Mouse (Mus musculus): ENCODE results near the gene Spcs2. TPM values are rescaled to one million over a fixed set of nuclear protein-coding genes. Genes with fewer than 3 reads are reported as not detected.

The Spcs2 gene
- polyA plus RNA-seq, 1 experiment from 2014 or later, result 189 TPM

DNA sequence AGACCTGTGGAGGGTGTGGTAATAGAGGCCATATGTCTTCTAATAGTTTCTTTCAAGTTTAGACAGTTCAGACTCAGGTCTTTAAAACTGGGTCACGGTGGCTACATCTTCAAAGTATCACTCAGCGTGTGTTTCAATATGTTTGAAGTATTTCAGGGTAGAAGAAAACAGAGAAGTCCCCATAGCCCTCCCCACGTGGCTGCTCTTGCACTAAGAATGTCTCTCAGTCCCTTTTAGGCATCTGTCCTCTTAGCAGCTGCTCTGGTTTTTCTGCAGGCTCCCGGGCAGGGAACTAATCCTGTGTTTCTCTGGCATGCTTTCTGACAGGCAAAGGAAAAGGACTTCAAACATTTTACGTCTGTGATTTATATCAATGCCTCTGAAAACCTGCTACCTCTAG lies 12.6 kb upstream of the Spcs2 start:
- WGBS (ENCODE audit: insufficient replicate concordance), result 47% methylated on average over 5 of the region's 5 CpGs

DNA sequence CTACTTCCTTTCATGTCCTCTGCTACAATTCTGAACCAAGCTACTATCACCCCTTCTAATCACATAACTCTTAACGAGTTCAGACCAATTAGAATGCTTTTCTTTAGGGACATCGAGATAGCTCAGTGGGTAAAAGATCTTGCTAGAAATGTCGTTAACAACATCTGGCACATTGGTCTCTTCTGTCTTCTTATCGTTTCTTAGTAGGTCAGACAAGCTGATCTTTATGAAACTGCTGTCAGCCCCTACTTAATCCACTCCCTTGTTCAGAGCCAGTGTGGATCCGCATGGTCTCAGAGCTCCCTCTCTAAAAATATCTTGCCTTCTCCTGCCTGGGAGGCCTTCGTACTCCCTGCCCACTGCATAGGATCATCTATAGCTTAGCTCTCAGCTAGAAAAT lies 10.7 kb upstream of the Spcs2 start:
- 50% methylated on average over 6 of the region's 6 CpGs for WGBS (ENCODE audit: insufficient replicate concordance)
- Histone ChIP-seq H3K27me3 (ENCODE audit: control insufficient read depth, insufficient read depth, low read depth, low read length) (no peaks in the 10 kb centered on the region), H3K27ac (ENCODE audit: low read length) (no peak overlapping the region), H3K4me1 (ENCODE audit: control insufficient read depth, low read depth, low read length) (no peaks in the 10 kb centered on the region), H3K4me3 (ENCODE audit: low read depth, low read length) (no peak overlapping the region), H3K9ac (ENCODE audit: low read depth, low read length) (no peak overlapping the region), H3K36me3 (ENCODE audit: control insufficient read depth, insufficient read depth) (no peaks in the 10 kb centered on the region), H3K4me2 (ENCODE audit: low read depth, low read length) (no peak overlapping the region), H3K9me3 (replicated peaks; ENCODE audit: control insufficient read depth, low read length) (no peaks in the 10 kb centered on the region)
- ATAC-seq (ENCODE audit: low read depth), result no peak

More for the DNA sequence above, 12.6 kb upstream of the Spcs2 start:
- ATAC-seq (ENCODE audit: low read depth), result no peak
- Histone ChIP-seq H3K4me3 (ENCODE audit: low read depth, low read length) (no peak overlapping the region), H3K36me3 (ENCODE audit: control insufficient read depth, insufficient read depth) (no peaks in the 10 kb centered on the region), H3K27ac (ENCODE audit: low read length) (no peak overlapping the region), H3K4me1 (ENCODE audit: control insufficient read depth, low read depth, low read length) (no peaks in the 10 kb centered on the region), H3K4me2 (ENCODE audit: low read depth, low read length) (no peak overlapping the region), H3K9me3 (replicated peaks; ENCODE audit: control insufficient read depth, low read length) (no peaks in the 10 kb centered on the region), H3K27me3 (ENCODE audit: control insufficient read depth, insufficient read depth, low read depth, low read length) (no peaks in the 10 kb centered on the region), H3K9ac (ENCODE audit: low read depth, low read length) (no peak overlapping the region)

DNA sequence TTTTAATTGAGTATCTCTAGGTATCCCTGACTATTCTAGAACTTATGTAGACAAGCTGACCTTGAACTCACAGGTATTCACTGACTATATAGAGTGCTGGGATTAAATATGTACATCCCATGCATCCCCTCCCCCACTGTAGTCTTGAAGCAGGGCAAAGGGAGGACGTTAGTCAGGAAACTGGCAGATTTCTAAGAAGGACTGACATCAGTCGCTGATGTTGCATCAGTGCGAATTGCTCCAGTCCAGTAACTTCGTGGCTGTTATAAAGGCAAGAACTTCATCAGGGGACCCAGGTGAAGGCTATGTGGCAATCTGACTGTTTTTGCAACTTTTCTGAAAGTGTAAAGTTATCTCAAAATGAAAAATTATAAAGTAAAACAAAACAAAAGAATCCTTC lies 6.0 kb upstream of the Spcs2 start:
- Histone ChIP-seq H3K4me1 (ENCODE audit: control insufficient read depth, low read depth, low read length) (no peaks in the 10 kb centered on the region), H3K27ac (ENCODE audit: low read length) (no peak overlapping the region), H3K4me2 (ENCODE audit: low read depth, low read length) (no peak overlapping the region), H3K9ac (ENCODE audit: low read depth, low read length) (no peak overlapping the region), H3K36me3 (ENCODE audit: control insufficient read depth, insufficient read depth) (no peaks in the 10 kb centered on the region), H3K4me3 (ENCODE audit: low read depth, low read length) (no peak overlapping the region), H3K9me3 (replicated peaks; ENCODE audit: control insufficient read depth, low read length) (no peaks in the 10 kb centered on the region), H3K27me3 (ENCODE audit: control insufficient read depth, insufficient read depth, low read depth, low read length) (no peaks in the 10 kb centered on the region)
- ATAC-seq (ENCODE audit: low read depth), result no peak
- 36% methylated on average over 4 of the region's 4 CpGs for WGBS (ENCODE audit: insufficient replicate concordance)

DNA sequence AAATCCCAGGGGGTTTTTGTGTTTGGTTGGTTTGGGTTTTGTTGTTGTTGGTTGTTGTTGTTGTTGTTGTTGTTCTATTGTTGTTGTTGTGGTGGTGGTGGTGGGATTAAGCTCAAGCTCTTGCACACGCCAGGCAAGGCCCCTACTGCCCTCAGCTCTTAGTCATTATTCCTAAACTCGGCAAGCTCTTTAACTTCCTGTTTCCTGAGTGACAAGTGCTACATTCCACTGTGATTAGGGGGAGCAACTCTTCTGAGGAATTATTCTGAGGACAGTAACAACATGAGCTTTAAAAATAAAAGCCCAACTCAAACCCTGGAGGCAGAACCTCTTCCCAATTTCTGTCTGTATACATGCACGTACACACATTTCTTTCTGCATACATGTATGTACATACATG lies 2.0 kb upstream of the Spcs2 start:
- H3K9ac ChIP-seq (ENCODE audit: low read depth, low read length), result no peak overlapping the region
- H3K36me3 ChIP-seq (ENCODE audit: control insufficient read depth, insufficient read depth), result no peaks in the 10 kb centered on the region
- H3K27me3 ChIP-seq (ENCODE audit: control insufficient read depth, insufficient read depth, low read depth, low read length), result no peaks in the 10 kb centered on the region; the same call in 1 of the 2 replicates
- H3K9me3 ChIP-seq (replicated peaks; ENCODE audit: control insufficient read depth, low read length), result no peaks in the 10 kb centered on the region
- no peak overlapping the region for H3K4me3 ChIP-seq (ENCODE audit: low read depth, low read length)
- H3K4me2 ChIP-seq (ENCODE audit: low read depth, low read length), result no peak overlapping the region
- no peak overlapping the region for H3K27ac ChIP-seq (ENCODE audit: low read length)
- WGBS (ENCODE audit: insufficient replicate concordance), result 37% methylated on average over 3 of the region's 3 CpGs
- no peaks in the 10 kb centered on the region for H3K4me1 ChIP-seq (ENCODE audit: control insufficient read depth, low read depth, low read length)
- no peak for ATAC-seq (ENCODE audit: low read depth)

DNA sequence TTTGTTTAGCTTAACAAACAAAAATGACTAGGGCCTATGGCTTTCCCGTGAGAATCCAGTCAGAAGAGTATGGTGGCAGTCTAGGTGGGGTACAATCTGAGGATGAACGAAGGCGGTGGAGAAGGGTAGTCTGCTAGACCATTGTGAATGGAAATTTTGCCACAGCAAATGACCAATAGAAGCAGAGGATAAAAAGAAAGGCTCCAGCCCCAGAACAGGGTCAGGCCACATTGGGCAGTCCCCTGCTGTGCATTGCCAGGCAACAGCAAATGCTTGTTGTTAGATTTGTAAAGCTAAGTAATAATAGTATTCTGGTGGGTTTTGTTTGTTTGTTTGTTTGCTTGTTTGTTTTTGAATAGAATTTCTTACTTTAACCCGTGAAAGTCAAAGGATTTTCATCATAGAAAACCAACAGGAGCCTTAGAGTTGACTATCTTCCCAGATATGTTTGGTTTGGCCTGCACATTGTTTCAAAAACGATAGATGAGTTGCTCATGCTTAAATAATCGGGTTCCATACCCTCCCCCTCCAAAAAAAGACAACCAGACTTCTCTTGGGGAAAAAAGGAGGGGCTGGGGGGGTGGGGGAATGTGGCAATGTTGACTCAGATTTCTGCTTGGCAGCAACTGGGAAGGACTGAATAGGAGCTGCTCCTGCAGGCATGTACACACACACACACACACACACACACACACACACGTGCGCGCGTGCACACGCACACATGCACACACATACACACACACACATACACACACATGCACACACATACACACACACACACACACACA lies 1.2 kb upstream of the Spcs2 start:
- Histone ChIP-seq H3K27me3 (ENCODE audit: control insufficient read depth, insufficient read depth, low read depth, low read length) (no peaks in the 10 kb centered on the region; the same call in 1 of the 2 replicates), H3K9me3 (replicated peaks; ENCODE audit: control insufficient read depth, low read length) (no peaks in the 10 kb centered on the region), H3K4me3 (ENCODE audit: low read depth, low read length) (no peak overlapping the region), H3K4me2 (ENCODE audit: low read depth, low read length) (no peak overlapping the region), H3K36me3 (ENCODE audit: control insufficient read depth, insufficient read depth) (no peaks in the 10 kb centered on the region), H3K9ac (ENCODE audit: low read depth, low read length) (no peak overlapping the region), H3K4me1 (ENCODE audit: control insufficient read depth, low read depth, low read length) (no peaks in the 10 kb centered on the region), H3K27ac (ENCODE audit: low read length) (no peak overlapping the region)
- WGBS (ENCODE audit: insufficient replicate concordance), result 57% methylated on average over 11 of the region's 11 CpGs
- 0 out of 2 replicates have a peak, but pooled peaks have one; percentile 13 for ATAC-seq (ENCODE audit: low read depth)

DNA sequence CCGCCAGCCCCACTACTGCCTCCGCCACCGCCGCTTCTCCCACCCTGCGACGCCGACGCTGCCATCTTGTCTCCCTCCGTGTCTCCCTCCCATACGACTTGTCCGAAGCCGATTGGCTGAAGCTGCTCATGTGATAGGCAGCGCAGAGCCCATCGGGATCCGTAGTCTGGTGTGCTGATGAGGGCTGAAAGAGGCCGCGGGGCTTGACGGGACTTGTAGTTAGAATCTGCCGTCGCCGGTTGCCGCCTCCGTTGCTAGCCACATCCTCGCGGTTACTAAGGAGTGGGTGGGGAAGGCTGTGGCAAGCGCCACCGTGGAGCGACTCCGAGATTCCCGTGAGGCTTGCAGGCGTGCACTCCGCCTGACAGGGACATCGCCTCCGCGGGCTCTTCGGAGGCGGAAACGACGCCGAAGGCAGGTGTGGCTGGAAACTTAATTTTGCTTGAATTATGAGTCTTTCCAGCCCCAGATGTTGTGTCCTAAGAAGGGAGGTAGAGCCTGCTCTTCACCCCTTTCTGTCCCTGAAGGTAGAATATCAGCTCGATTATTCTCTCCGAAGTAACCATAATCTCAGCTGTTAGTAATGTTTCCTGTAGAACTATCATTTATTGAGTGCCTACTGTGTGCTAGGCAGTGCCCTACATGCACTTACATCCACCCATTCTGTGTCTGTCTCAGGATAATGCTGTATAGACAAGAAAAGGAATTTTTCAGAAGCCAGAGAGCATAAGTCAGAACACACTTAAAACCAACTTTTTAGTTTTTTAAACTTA lies 4.3 kb downstream of the Spcs2 start, which contains the start of gene Xrra1:
Gene Xrra1 (plus strand): TSS at position 304 of the 773 bp plus-strand sequence.
- peak within 1 kb of the TSS; percentile 85 for H3K4me3 ChIP-seq (ENCODE audit: low read depth, low read length)
- peaks cover 6% of the 10 kb centered on the region for H3K36me3 ChIP-seq (ENCODE audit: control insufficient read depth, insufficient read depth)
- ATAC-seq (ENCODE audit: low read depth), result peak; percentile 99
- peak within 1 kb of the TSS; percentile 91 for H3K9ac ChIP-seq (ENCODE audit: low read depth, low read length)
- H3K4me1 ChIP-seq (ENCODE audit: control insufficient read depth, low read depth, low read length), result peaks cover 21% of the 10 kb centered on the region
- peak within 1 kb of the TSS; percentile 93 for H3K4me2 ChIP-seq (ENCODE audit: low read depth, low read length)
- WGBS (ENCODE audit: insufficient replicate concordance), result under 1% methylated on average over 42 of the region's 42 CpGs
- H3K27me3 ChIP-seq (ENCODE audit: control insufficient read depth, insufficient read depth, low read depth, low read length), result no peaks in the 10 kb centered on the region; the same call in 1 of the 2 replicates
- H3K9me3 ChIP-seq (replicated peaks; ENCODE audit: control insufficient read depth, low read length), result no peaks in the 10 kb centered on the region
- H3K27ac ChIP-seq (ENCODE audit: low read length), result peak within 1 kb of the TSS; percentile 68

DNA sequence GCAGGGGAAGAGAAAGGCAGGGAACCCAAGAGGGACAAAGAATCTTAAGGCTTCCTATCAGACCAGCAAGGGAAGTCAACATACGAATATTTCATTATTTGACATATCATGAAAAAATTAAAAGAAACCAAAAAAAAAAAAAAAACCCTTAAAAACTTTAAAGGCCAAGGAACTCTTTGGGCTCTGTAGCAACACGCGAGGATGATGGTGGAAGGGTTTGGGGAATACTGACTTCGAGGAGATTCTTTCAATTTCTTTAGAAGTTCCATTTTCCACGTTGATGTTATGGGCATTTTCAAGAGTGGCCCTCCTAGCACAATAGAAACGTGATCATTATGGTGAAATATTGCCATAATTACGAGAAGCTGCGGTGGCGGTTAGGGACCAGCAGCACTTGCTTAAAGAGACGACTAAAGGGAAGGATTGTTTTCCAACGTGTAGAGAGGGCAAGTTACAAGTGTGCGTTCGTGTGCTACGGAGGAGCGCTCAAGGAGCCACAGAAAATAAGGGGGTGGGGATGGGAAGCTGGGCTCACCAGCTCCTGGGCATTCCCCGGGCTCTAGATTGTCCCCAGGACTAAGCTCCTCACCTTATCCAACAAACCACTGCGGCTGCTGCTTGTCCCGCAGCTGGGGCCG lies 5.0 kb downstream of the Spcs2 start:
- Histone ChIP-seq H3K36me3 (ENCODE audit: control insufficient read depth, insufficient read depth) (peaks cover 8% of the 10 kb centered on the region), H3K9ac (ENCODE audit: low read depth, low read length) (peak overlapping the region; percentile 91), H3K4me2 (ENCODE audit: low read depth, low read length) (peak overlapping the region; percentile 74), H3K4me3 (ENCODE audit: low read depth, low read length) (peak overlapping the region; percentile 85), H3K4me1 (ENCODE audit: control insufficient read depth, low read depth, low read length) (peaks cover 21% of the 10 kb centered on the region), H3K27me3 (ENCODE audit: control insufficient read depth, insufficient read depth, low read depth, low read length) (no peaks in the 10 kb centered on the region), H3K9me3 (replicated peaks; ENCODE audit: control insufficient read depth, low read length) (no peaks in the 10 kb centered on the region), H3K27ac (ENCODE audit: low read length) (peak overlapping the region; percentile 68)
- WGBS (ENCODE audit: insufficient replicate concordance), result 1% methylated on average over 19 of the region's 19 CpGs
- peak; percentile 11; the same call in 1 of the 2 replicates for ATAC-seq (ENCODE audit: low read depth)

DNA sequence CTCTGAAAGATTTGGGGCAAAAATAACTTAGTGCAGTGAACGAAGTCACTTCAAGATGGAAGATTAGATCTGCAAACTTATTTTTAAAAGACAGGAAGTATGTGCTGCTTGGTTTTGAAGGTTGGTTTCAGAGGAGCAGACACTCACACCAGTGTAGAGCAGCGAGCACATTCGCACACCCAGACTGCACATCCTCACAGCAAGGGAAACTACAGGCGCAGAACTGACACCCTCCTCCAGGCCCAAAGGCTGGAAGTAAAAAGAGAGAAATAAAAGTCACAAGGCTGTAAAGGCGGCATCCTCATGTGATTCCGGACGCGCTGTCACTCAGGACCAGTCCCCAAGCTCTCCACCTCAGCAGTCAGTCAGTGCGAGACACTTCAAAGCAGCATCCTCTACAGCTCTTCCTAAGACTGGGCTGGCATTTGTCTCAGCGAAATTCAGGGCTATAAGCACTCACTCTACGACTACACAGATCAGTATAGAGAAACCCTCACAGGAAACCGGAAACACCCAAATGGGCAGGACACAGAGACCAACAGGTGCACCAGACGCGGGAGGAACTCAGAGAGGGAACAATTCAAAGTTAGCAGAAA lies 6.9 kb downstream of the Spcs2 start:
- Histone ChIP-seq H3K4me3 (ENCODE audit: low read depth, low read length) (0 out of 2 replicates have a peak overlapping the region, but pooled peaks have one; percentile 4), H3K4me2 (ENCODE audit: low read depth, low read length) (peak overlapping the region; percentile 17; the same call in 1 of the 2 replicates), H3K4me1 (ENCODE audit: control insufficient read depth, low read depth, low read length) (peaks cover 21% of the 10 kb centered on the region), H3K36me3 (ENCODE audit: control insufficient read depth, insufficient read depth) (peaks cover 9% of the 10 kb centered on the region), H3K9ac (ENCODE audit: low read depth, low read length) (0 out of 2 replicates have a peak overlapping the region, but pooled peaks have one; percentile 6), H3K27me3 (ENCODE audit: control insufficient read depth, insufficient read depth, low read depth, low read length) (no peaks in the 10 kb centered on the region), H3K9me3 (replicated peaks; ENCODE audit: control insufficient read depth, low read length) (no peaks in the 10 kb centered on the region), H3K27ac (ENCODE audit: low read length) (no peak overlapping the region)
- no peak for ATAC-seq (ENCODE audit: low read depth)
- WGBS (ENCODE audit: insufficient replicate concordance), result 64% methylated on average over 14 of the region's 14 CpGs
